Mouse (Mus musculus): Measurements from ENCODE around the gene Tfap2c.

Tfap2c gene

GRCm38 (mm10) chr2:172551872-172552271 is 2.5 kb downstream of the Tfap2c start:
- no peak for DNase-seq

GRCm38 (mm10) chr2:172552666-172553065 is 3.3 kb downstream of the Tfap2c start:
- no peak for DNase-seq

- no peak for DNase-seq
Measured at GRCm38 (mm10) chr2:172554211-172554610, 4.8 kb downstream of the Tfap2c start.

- DNase-seq: no peak
Measured at GRCm38 (mm10) chr2:172558674-172559468, 9.5 kb downstream of the Tfap2c start.

GRCm38 (mm10) chr2:172561016-172561415 is 11.6 kb downstream of the Tfap2c start:
- DNase-seq: no peak

GRCm38 (mm10) chr2:172567835-172568234 is 18.4 kb downstream of the Tfap2c start:
- no peak for DNase-seq

GRCm38 (mm10) chr2:172568466-172568865 is 19.1 kb downstream of the Tfap2c start:
- DNase-seq: no peak

- DNase-seq: no peak
Measured at GRCm38 (mm10) chr2:172577196-172577766, 27.9 kb downstream of the Tfap2c start.

- no peak for DNase-seq
Measured at GRCm38 (mm10) chr2:172579221-172579620, 29.8 kb downstream of the Tfap2c start.

GRCm38 (mm10) chr2:172580536-172581265 is 31.3 kb downstream of the Tfap2c start:
- DNase-seq: no peak

- DNase-seq: no peak
Measured at GRCm38 (mm10) chr2:172583312-172583711, 33.9 kb downstream of the Tfap2c start.

- DNase-seq: no peak
Measured at GRCm38 (mm10) chr2:172585329-172585728, 35.9 kb downstream of the Tfap2c start.

- no peak for DNase-seq
Measured at GRCm38 (mm10) chr2:172589048-172589447, 39.7 kb downstream of the Tfap2c start.

- no peak for DNase-seq
Measured at GRCm38 (mm10) chr2:172590839-172591238, 41.4 kb downstream of the Tfap2c start.

- no peak for DNase-seq
Measured at GRCm38 (mm10) chr2:172594326-172594725, 44.9 kb downstream of the Tfap2c start.

GRCm38 (mm10) chr2:172597056-172597455 is 47.7 kb downstream of the Tfap2c start:
- DNase-seq: no peak

GRCm38 (mm10) chr2:172597881-172598280 is 48.5 kb downstream of the Tfap2c start:
- no peak for DNase-seq

GRCm38 (mm10) chr2:172604625-172605024 is 55.2 kb downstream of the Tfap2c start:
- no peak for DNase-seq

- no peak for DNase-seq
Measured at GRCm38 (mm10) chr2:172605642-172606041, 56.2 kb downstream of the Tfap2c start.

- DNase-seq: no peak
Measured at GRCm38 (mm10) chr2:172607710-172608109, 58.3 kb downstream of the Tfap2c start.

Measured in thymus, adult 18-20 months (tissue).